Mouse (Mus musculus): ENCODE measurements around the gene Cdr2l.

- TF ChIP-seq HCFC1 (IDR thresholded peaks at IDR 0.05; ENCODE audit: borderline replicate concordance, insufficient read depth, low read length) (no peak), ZC3H11A (IDR thresholded peaks at IDR 0.05; ENCODE audit: borderline replicate concordance, low read depth, low read length) (no peak)
These were observed 9.7 kb upstream of the Cdr2l start for GRCm38 (mm10) chr11:115372015-115372414.
